Mouse (Mus musculus): Measurements from ENCODE around the gene Capza1. TPM values are rescaled to one million over a fixed set of nuclear protein-coding genes. Genes with fewer than 3 reads are reported as not detected.
"Not testable (repeated sequence)": the region's sequence is repeated elsewhere in the genome, so short reads cannot be mapped to it uniquely, and the experiment has no call there.

The Capza1 gene
- polyA plus RNA-seq, 1 experiment from 2014 or later = 196 TPM

- no peak for ATAC-seq (ENCODE audit: insufficient number of reproducible peaks, insufficient read depth, low FRiP score, low read depth)
- Histone ChIP-seq H3K4me3 (ENCODE audit: low read depth, low read length) (no peak overlapping the region), H3K4me1 (ENCODE audit: control insufficient read depth, insufficient read depth, low read length) (peaks cover 7% of the 10 kb centered on the region; the same call in 1 of the 2 replicates), H3K27me3 (ENCODE audit: control insufficient read depth, insufficient read depth, low read length) (no peaks in the 10 kb centered on the region), H3K27ac (ENCODE audit: low read length) (no peak overlapping the region), H3K36me3 (ENCODE audit: control insufficient read depth, insufficient read depth, low read length) (no peaks in the 10 kb centered on the region; the same call in 1 of the 2 replicates), H3K4me2 (replicated peaks; ENCODE audit: low read depth, low read length) (no peak overlapping the region), H3K9ac (replicated peaks; ENCODE audit: low read depth, low read length) (no peak overlapping the region), H3K9me3 (ENCODE audit: control insufficient read depth, low read depth, low read length) (no peaks in the 10 kb centered on the region)
- WGBS = 65% methylated on average over 2 of the region's 2 CpGs
Observed at GRCm38 (mm10) chr3:104815346-104815745, 49.0 kb downstream of the Capza1 start.

DNA sequence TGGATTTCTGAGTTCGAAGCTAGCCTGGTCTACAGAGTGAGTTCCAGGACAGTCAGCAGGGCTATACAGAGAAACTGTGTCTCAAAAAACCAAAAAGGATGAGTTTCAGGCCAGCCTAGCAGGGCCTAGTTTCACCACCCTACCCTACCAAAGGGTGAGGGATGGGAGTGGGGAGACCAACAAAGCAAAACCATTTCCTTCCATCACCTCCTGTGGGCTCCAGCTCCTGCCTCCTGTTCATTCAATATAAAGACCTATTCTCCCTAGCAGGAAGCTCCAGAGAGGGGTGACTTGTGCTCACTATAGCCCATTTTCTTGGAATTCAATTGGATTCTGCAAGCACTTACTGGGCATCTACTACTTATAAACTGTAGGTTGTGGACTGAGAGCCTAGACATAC lies 49.6 kb downstream of the Capza1 start:
- no peaks in the 10 kb centered on the region for H3K27me3 ChIP-seq (ENCODE audit: control insufficient read depth, insufficient read depth, low read length)
- no peak overlapping the region for H3K27ac ChIP-seq (ENCODE audit: low read length)
- H3K4me2 ChIP-seq (replicated peaks; ENCODE audit: low read depth, low read length) = no peak overlapping the region
- H3K9ac ChIP-seq (replicated peaks; ENCODE audit: low read depth, low read length) = no peak overlapping the region
- H3K36me3 ChIP-seq (ENCODE audit: control insufficient read depth, insufficient read depth, low read length) = no peaks in the 10 kb centered on the region; the same call in 1 of the 2 replicates
- H3K4me1 ChIP-seq (ENCODE audit: control insufficient read depth, insufficient read depth, low read length) = peaks cover 7% of the 10 kb centered on the region; the same call in 1 of the 2 replicates
- WGBS = 100% methylated on average over 1 of the region's 1 CpGs
- no peak for ATAC-seq (ENCODE audit: insufficient number of reproducible peaks, insufficient read depth, low FRiP score, low read depth)
- no peak overlapping the region for H3K4me3 ChIP-seq (ENCODE audit: low read depth, low read length)
- H3K9me3 ChIP-seq (ENCODE audit: control insufficient read depth, low read depth, low read length) = no peaks in the 10 kb centered on the region

GRCm38 (mm10) chr3:104813227-104813626 lies 51.1 kb downstream of the Capza1 start:
- H3K27ac ChIP-seq (ENCODE audit: low read length); H3K4me2 ChIP-seq (replicated peaks; ENCODE audit: low read depth, low read length); H3K36me3 ChIP-seq (ENCODE audit: control insufficient read depth, insufficient read depth, low read length); H3K4me3 ChIP-seq (ENCODE audit: low read depth, low read length); H3K9ac ChIP-seq (replicated peaks; ENCODE audit: low read depth, low read length); H3K27me3 ChIP-seq (ENCODE audit: control insufficient read depth, insufficient read depth, low read length); ATAC-seq (ENCODE audit: insufficient number of reproducible peaks, insufficient read depth, low FRiP score, low read depth); H3K4me1 ChIP-seq (ENCODE audit: control insufficient read depth, insufficient read depth, low read length); H3K9me3 ChIP-seq (ENCODE audit: control insufficient read depth, low read depth, low read length): not testable (repeated sequence)
- WGBS = 92% methylated on average over 7 of the region's 7 CpGs

DNA sequence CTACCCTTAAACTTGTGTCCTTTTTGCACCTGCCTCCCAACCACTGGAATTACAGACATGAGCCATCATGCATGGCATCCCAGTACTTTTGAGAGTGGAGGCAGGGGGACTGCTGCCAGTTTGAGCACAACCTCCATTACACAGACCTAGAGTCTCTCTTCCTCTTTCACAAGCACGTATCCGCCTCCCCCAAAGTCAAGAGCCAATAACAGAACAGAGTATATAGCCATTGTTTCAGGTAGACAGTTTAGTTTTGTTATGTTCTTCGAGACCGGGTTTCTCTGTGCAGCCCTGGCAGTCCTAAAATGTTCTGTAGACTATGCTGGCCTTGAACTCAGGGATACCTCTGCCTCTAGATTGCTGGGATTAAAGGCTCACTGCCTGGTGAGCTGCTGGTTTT lies 52.1 kb downstream of the Capza1 start:
- no peak; the same call in 1 of the 2 replicates for ATAC-seq (ENCODE audit: insufficient number of reproducible peaks, insufficient read depth, low FRiP score, low read depth)
- Histone ChIP-seq H3K27me3 (ENCODE audit: control insufficient read depth, insufficient read depth, low read length) (no peaks in the 10 kb centered on the region), H3K4me3 (ENCODE audit: low read depth, low read length) (no peak overlapping the region), H3K9ac (replicated peaks; ENCODE audit: low read depth, low read length) (no peak overlapping the region), H3K27ac (ENCODE audit: low read length) (peak overlapping the region; percentile 4; the same call in 1 of the 2 replicates), H3K36me3 (ENCODE audit: control insufficient read depth, insufficient read depth, low read length) (no peaks in the 10 kb centered on the region; the same call in 1 of the 2 replicates), H3K4me1 (ENCODE audit: control insufficient read depth, insufficient read depth, low read length) (no peaks in the 10 kb centered on the region; the same call in 1 of the 2 replicates), H3K9me3 (ENCODE audit: control insufficient read depth, low read depth, low read length) (no peaks in the 10 kb centered on the region), H3K4me2 (replicated peaks; ENCODE audit: low read depth, low read length) (no peak overlapping the region)
- WGBS = 81% methylated on average over 4 of the region's 4 CpGs

DNA sequence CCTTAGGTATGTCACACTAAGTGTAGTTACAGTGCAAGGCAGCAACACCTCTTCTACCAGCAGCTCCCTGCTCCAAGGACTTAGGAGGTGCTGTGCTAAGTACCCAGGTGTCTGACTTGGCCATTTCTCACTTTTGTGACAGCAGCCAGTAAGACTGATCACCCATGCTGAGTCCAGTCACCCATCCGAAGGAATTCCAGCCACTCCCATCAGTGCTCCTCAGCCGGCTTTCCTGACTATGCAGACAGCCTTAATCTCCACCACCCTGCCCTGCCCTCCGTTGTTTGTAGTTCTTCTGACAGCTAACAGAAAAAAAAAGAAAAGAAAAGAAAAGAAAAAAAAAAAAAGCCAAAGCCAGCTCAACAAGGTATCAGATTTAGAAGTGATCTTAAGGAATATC lies 52.6 kb downstream of the Capza1 start:
- Histone ChIP-seq H3K36me3 (ENCODE audit: control insufficient read depth, insufficient read depth, low read length) (no peaks in the 10 kb centered on the region; the same call in 1 of the 2 replicates), H3K27ac (ENCODE audit: low read length) (0 out of 2 replicates have a peak overlapping the region, but pooled peaks have one; percentile 4), H3K27me3 (ENCODE audit: control insufficient read depth, insufficient read depth, low read length) (no peaks in the 10 kb centered on the region), H3K9me3 (ENCODE audit: control insufficient read depth, low read depth, low read length) (no peaks in the 10 kb centered on the region), H3K9ac (replicated peaks; ENCODE audit: low read depth, low read length) (no peak overlapping the region), H3K4me1 (ENCODE audit: control insufficient read depth, insufficient read depth, low read length) (no peaks in the 10 kb centered on the region; the same call in 1 of the 2 replicates), H3K4me2 (replicated peaks; ENCODE audit: low read depth, low read length) (no peak overlapping the region), H3K4me3 (ENCODE audit: low read depth, low read length) (no peak overlapping the region)
- WGBS = 25% methylated on average over 3 of the region's 3 CpGs
- ATAC-seq (ENCODE audit: insufficient number of reproducible peaks, insufficient read depth, low FRiP score, low read depth) = no peak

GRCm38 (mm10) chr3:104805539-104805938 lies 58.8 kb downstream of the Capza1 start:
- no peaks in the 10 kb centered on the region for H3K27me3 ChIP-seq (ENCODE audit: control insufficient read depth, insufficient read depth, low read length)
- H3K36me3 ChIP-seq (ENCODE audit: control insufficient read depth, insufficient read depth, low read length) = peaks cover 33% of the 10 kb centered on the region
- no peaks in the 10 kb centered on the region for H3K9me3 ChIP-seq (ENCODE audit: control insufficient read depth, low read depth, low read length)
- WGBS = 77% methylated on average over 9 of the region's 9 CpGs
- H3K27ac ChIP-seq (ENCODE audit: low read length) = no peak overlapping the region
- H3K9ac ChIP-seq (replicated peaks; ENCODE audit: low read depth, low read length) = no peak overlapping the region
- H3K4me3 ChIP-seq (ENCODE audit: low read depth, low read length) = no peak overlapping the region
- no peak overlapping the region for H3K4me2 ChIP-seq (replicated peaks; ENCODE audit: low read depth, low read length)
- H3K4me1 ChIP-seq (ENCODE audit: control insufficient read depth, insufficient read depth, low read length) = no peaks in the 10 kb centered on the region
- ATAC-seq (ENCODE audit: insufficient number of reproducible peaks, insufficient read depth, low FRiP score, low read depth) = no peak

GRCm38 (mm10) chr3:104804312-104804711 lies 60.0 kb downstream of the Capza1 start:
- H3K4me2 ChIP-seq (replicated peaks; ENCODE audit: low read depth, low read length) = no peak overlapping the region
- H3K27ac ChIP-seq (ENCODE audit: low read length) = no peak overlapping the region
- peaks cover 45% of the 10 kb centered on the region for H3K36me3 ChIP-seq (ENCODE audit: control insufficient read depth, insufficient read depth, low read length)
- H3K4me1 ChIP-seq (ENCODE audit: control insufficient read depth, insufficient read depth, low read length) = no peaks in the 10 kb centered on the region
- no peaks in the 10 kb centered on the region for H3K27me3 ChIP-seq (ENCODE audit: control insufficient read depth, insufficient read depth, low read length)
- no peak for ATAC-seq (ENCODE audit: insufficient number of reproducible peaks, insufficient read depth, low FRiP score, low read depth)
- WGBS = 90% methylated on average over 10 of the region's 10 CpGs
- no peak overlapping the region for H3K9ac ChIP-seq (replicated peaks; ENCODE audit: low read depth, low read length)
- H3K4me3 ChIP-seq (ENCODE audit: low read depth, low read length) = no peak overlapping the region
- no peaks in the 10 kb centered on the region for H3K9me3 ChIP-seq (ENCODE audit: control insufficient read depth, low read depth, low read length)

DNA sequence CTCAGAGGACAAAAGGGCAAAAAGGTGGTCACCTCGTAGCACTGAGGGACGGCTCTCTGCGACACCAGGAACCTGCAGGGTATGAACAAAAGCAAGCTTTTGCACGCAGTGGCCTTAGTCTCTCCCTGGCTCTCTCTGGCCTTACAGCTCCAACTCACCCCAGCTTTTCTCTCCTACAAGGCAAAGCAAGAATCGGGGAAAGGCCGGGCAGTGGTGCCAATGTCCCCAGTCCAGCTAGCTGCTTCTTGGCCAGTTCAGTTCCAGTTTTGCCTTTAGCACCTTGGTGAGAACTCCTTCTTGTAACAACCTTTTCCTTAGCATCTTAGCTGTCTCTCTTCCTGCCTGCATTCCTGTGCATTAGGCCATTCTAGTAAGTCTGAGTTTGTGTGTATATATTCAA lies 62.8 kb downstream of the Capza1 start:
- Histone ChIP-seq H3K9ac (replicated peaks; ENCODE audit: low read depth, low read length) (no peak overlapping the region), H3K4me3 (ENCODE audit: low read depth, low read length) (no peak overlapping the region), H3K4me2 (replicated peaks; ENCODE audit: low read depth, low read length) (no peak overlapping the region), H3K27ac (ENCODE audit: low read length) (no peak overlapping the region), H3K27me3 (ENCODE audit: control insufficient read depth, insufficient read depth, low read length) (no peaks in the 10 kb centered on the region), H3K9me3 (ENCODE audit: control insufficient read depth, low read depth, low read length) (no peaks in the 10 kb centered on the region), H3K36me3 (ENCODE audit: control insufficient read depth, insufficient read depth, low read length) (peaks cover 65% of the 10 kb centered on the region), H3K4me1 (ENCODE audit: control insufficient read depth, insufficient read depth, low read length) (no peaks in the 10 kb centered on the region)
- no peak for ATAC-seq (ENCODE audit: insufficient number of reproducible peaks, insufficient read depth, low FRiP score, low read depth)
- 92% methylated on average over 6 of the region's 6 CpGs for WGBS

GRCm38 (mm10) chr3:104800681-104801080 lies 63.6 kb downstream of the Capza1 start:
- no peak overlapping the region for H3K27ac ChIP-seq (ENCODE audit: low read length)
- 94% methylated on average over 11 of the region's 11 CpGs for WGBS
- H3K9ac ChIP-seq (replicated peaks; ENCODE audit: low read depth, low read length) = no peak overlapping the region
- no peak for ATAC-seq (ENCODE audit: insufficient number of reproducible peaks, insufficient read depth, low FRiP score, low read depth)
- H3K4me3 ChIP-seq (ENCODE audit: low read depth, low read length) = no peak overlapping the region
- no peak overlapping the region for H3K4me2 ChIP-seq (replicated peaks; ENCODE audit: low read depth, low read length)
- peaks cover 73% of the 10 kb centered on the region for H3K36me3 ChIP-seq (ENCODE audit: control insufficient read depth, insufficient read depth, low read length)
- H3K27me3 ChIP-seq (ENCODE audit: control insufficient read depth, insufficient read depth, low read length) = no peaks in the 10 kb centered on the region
- H3K4me1 ChIP-seq (ENCODE audit: control insufficient read depth, insufficient read depth, low read length) = peaks cover under 1% of the 10 kb centered on the region
- no peaks in the 10 kb centered on the region for H3K9me3 ChIP-seq (ENCODE audit: control insufficient read depth, low read depth, low read length)
